Mouse (Mus musculus): Measurements from ENCODE around the gene Zscan5b. TPM values are rescaled to one million over a fixed set of nuclear protein-coding genes. Genes with fewer than 3 reads are reported as not detected.

Gene Zscan5b
- not detected in 2 replicates for polyA plus RNA-seq (2015; fragmentation: Nextera tagmentation; extraction: Ambion mirVana)

GRCm38 (mm10) chr7:6221978-6222377 lies at the start of gene Zscan5b:
Zscan5b (plus strand) TSS chr7:6222278.

GRCm38 (mm10) chr7:6196790-6197189 lies 25.3 kb upstream of the Zscan5b start, which contains the start of gene Galp:
Galp (plus strand) TSS chr7:6197090.

DNA sequence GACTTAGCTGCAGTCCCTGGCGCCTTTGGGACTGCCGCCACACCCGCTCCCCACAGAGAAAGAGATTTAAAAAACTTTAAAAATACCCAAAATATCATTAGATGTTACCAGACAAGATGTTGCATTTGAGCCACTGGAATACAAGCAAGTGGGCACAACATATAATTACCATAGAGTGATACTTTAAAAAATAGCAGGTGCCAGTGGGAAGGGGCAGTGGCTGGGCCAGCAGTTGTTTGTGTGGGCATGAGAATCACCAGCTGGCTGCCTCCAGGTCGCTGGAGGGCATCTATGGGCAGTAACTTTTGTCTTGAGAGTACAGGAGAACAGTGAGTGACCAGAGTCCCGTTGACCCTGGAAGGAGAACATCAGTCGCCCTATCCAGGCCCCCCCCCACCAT lies 30.3 kb downstream of the Zscan5b start, which contains the start of gene Epp13:
TSS of gene Epp13 (plus strand) at position 301 of the 400 bp plus-strand sequence.

GRCm38 (mm10) chr7:6285842-6286705 lies 64.0 kb downstream of the Zscan5b start, which contains the start of gene Zfp667:
Zfp667 (plus strand) TSS chr7:6286579.

Other genes with a start within 250 kb of the Zscan5b start
- not detected in 2 replicates for gene Vmn1r65, start 211.3 kb upstream of the Zscan5b start, polyA plus RNA-seq (2015; fragmentation: Nextera tagmentation; extraction: Ambion mirVana)
- not detected in 2 replicates for gene Nlrp4c, start 177.1 kb upstream of the Zscan5b start, polyA plus RNA-seq (2015; fragmentation: Nextera tagmentation; extraction: Ambion mirVana)
- gene Zfp787, start 66.3 kb upstream of the Zscan5b start, polyA plus RNA-seq (2015; fragmentation: Nextera tagmentation; extraction: Ambion mirVana): 95.1 and 95.9 TPM in 2 replicates
- 38.5 and 48.4 TPM in 2 replicates for gene Zfp444, start 50.1 kb upstream of the Zscan5b start, polyA plus RNA-seq (2015; fragmentation: Nextera tagmentation; extraction: Ambion mirVana)
- gene Galp, start 25.2 kb upstream of the Zscan5b start, polyA plus RNA-seq (2015; fragmentation: Nextera tagmentation; extraction: Ambion mirVana): not detected in 2 replicates
- 0.21 TPM in 1 of 2 replicates, not detected in the other for gene Epp13, start 30.4 kb downstream of the Zscan5b start, polyA plus RNA-seq (2015; fragmentation: Nextera tagmentation; extraction: Ambion mirVana)
- 7.5 and 10.9 TPM in 2 replicates for gene Zfp667, start 64.3 kb downstream of the Zscan5b start, polyA plus RNA-seq (2015; fragmentation: Nextera tagmentation; extraction: Ambion mirVana)
- 5.2 and 6.6 TPM in 2 replicates for gene Zfp583, start 109.0 kb downstream of the Zscan5b start, polyA plus RNA-seq (2015; fragmentation: Nextera tagmentation; extraction: Ambion mirVana)
- gene Gm3854, start 121.5 kb downstream of the Zscan5b start, polyA plus RNA-seq (2015; fragmentation: Nextera tagmentation; extraction: Ambion mirVana): 1.5 and 2.0 TPM in 2 replicates
- 2.1 and 2.7 TPM in 2 replicates for gene Zfp78, start 141.0 kb downstream of the Zscan5b start, polyA plus RNA-seq (2015; fragmentation: Nextera tagmentation; extraction: Ambion mirVana)
- 6.5 and 6.9 TPM in 2 replicates for gene Zfp28, start 161.0 kb downstream of the Zscan5b start, polyA plus RNA-seq (2015; fragmentation: Nextera tagmentation; extraction: Ambion mirVana)
- 0.14 and 0.15 TPM in 2 replicates for gene Smim17, start 176.4 kb downstream of the Zscan5b start, polyA plus RNA-seq (2015; fragmentation: Nextera tagmentation; extraction: Ambion mirVana)
- gene Gm20715, start 188.0 kb downstream of the Zscan5b start, polyA plus RNA-seq (2015; fragmentation: Nextera tagmentation; extraction: Ambion mirVana): not detected in 2 replicates
- gene Olfr1344, start 216.4 kb downstream of the Zscan5b start, polyA plus RNA-seq (2015; fragmentation: Nextera tagmentation; extraction: Ambion mirVana): 0.08 TPM in 1 of 2 replicates, not detected in the other
- not detected in 2 replicates for gene Olfr1336, start 233.9 kb downstream of the Zscan5b start, polyA plus RNA-seq (2015; fragmentation: Nextera tagmentation; extraction: Ambion mirVana)
- gene Olfr1346, start 244.8 kb downstream of the Zscan5b start, polyA plus RNA-seq (2015; fragmentation: Nextera tagmentation; extraction: Ambion mirVana): not detected in 2 replicates